40 mouse cellular contexts compared by ENCODE assay signal in genomic region chr4:107933239-107933638, GRCm38 (mm10). TPM values are rescaled to one million over a fixed set of nuclear protein-coding genes. Genes with fewer than 3 reads are reported as not detected.
"Had no signal": no experiment of that assay in that cellular context is flagged by ENCODE, and none has a peak within 500 bp of the region (broad histone marks: within the 10 kb centered on the region; RNA-seq: fewer than 3 reads in every experiment).

No protein-coding gene starts in this region.

- H3K9me3 ChIP-seq: limb, embryonic 10.5 days; limb, embryonic 12.5 days; limb, embryonic 13.5 days; limb, embryonic 15.5 days; liver, embryonic 12.5 days; liver, embryonic 13.5 days; liver, embryonic 15.5 days; lung, embryonic 15.5 days; megakaryocyte, embryonic 14.5 days; midbrain, embryonic 10.5 days; midbrain, embryonic 12.5 days; midbrain, embryonic 13.5 days; midbrain, embryonic 15.5 days had no signal

- DNase-seq: left cerebral cortex, postnatal 4 days; liver; liver, embryonic 13.5 days; liver, postnatal 0 days; lung, adult 18-20 months; lung, adult 2 months; lung, embryonic 14.5 days; lung, postnatal 10 days; lung, postnatal 14 days; lung, postnatal 36 days; lung, postnatal 4 days; midbrain, embryonic 14.5 days had no signal

- H3K4me2 ChIP-seq: limb, embryonic 12.5 days; limb, embryonic 13.5 days; limb, embryonic 15.5 days; liver, embryonic 11.5 days; liver, embryonic 12.5 days; liver, embryonic 13.5 days; liver, embryonic 15.5 days; lung, embryonic 14.5 days; lung, embryonic 15.5 days; midbrain, embryonic 11.5 days; midbrain, embryonic 12.5 days; midbrain, embryonic 13.5 days; midbrain, embryonic 15.5 days had no signal

- H3K4me1 ChIP-seq: limb, embryonic 10.5 days; limb, embryonic 12.5 days; limb, embryonic 13.5 days; limb, embryonic 15.5 days; midbrain, embryonic 10.5 days; midbrain, embryonic 12.5 days; midbrain, embryonic 13.5 days; midbrain, embryonic 15.5 days had no signal

- H3K27ac ChIP-seq: left cerebral cortex, adult 2 months; limb, embryonic 10.5 days; limb, embryonic 12.5 days; limb, embryonic 13.5 days; limb, embryonic 15.5 days; liver, embryonic 12.5 days; liver, embryonic 13.5 days; liver, embryonic 14.5 days; liver, embryonic 15.5 days; lung, embryonic 15.5 days; macrophage; midbrain, embryonic 10.5 days; midbrain, embryonic 12.5 days; midbrain, embryonic 13.5 days; midbrain, embryonic 15.5 days had no signal

- H3K4me3 ChIP-seq: left cerebral cortex, adult 2 months; limb, embryonic 10.5 days; limb, embryonic 12.5 days; limb, embryonic 13.5 days; limb, embryonic 15.5 days; liver, embryonic 12.5 days; liver, embryonic 13.5 days; liver, embryonic 15.5 days; lung, embryonic 15.5 days; megakaryocyte, embryonic 14.5 days; midbrain, embryonic 10.5 days; midbrain, embryonic 12.5 days; midbrain, embryonic 13.5 days; midbrain, embryonic 15.5 days; myocyte had no signal

- H3K36me3 ChIP-seq: limb, embryonic 10.5 days; limb, embryonic 12.5 days; limb, embryonic 13.5 days; limb, embryonic 15.5 days; liver, embryonic 12.5 days; liver, embryonic 13.5 days; liver, embryonic 15.5 days; lung, embryonic 15.5 days; midbrain, embryonic 10.5 days; midbrain, embryonic 12.5 days; midbrain, embryonic 13.5 days; midbrain, embryonic 15.5 days had no signal

- H3K27me3 ChIP-seq: limb, embryonic 12.5 days; limb, embryonic 13.5 days; limb, embryonic 15.5 days; liver, embryonic 12.5 days; liver, embryonic 13.5 days; liver, embryonic 15.5 days; lung, embryonic 15.5 days; midbrain, embryonic 12.5 days; midbrain, embryonic 13.5 days; midbrain, embryonic 15.5 days had no signal

- ATAC-seq: liver, embryonic 12.5 days; liver, postnatal 0 days; lung, postnatal 0 days; midbrain, embryonic 13.5 days; midbrain, embryonic 15.5 days; midbrain, embryonic 16.5 days had no signal

- H3K9ac ChIP-seq: limb, embryonic 12.5 days; limb, embryonic 13.5 days; limb, embryonic 15.5 days; liver, embryonic 12.5 days; liver, embryonic 13.5 days; liver, embryonic 14.5 days; liver, embryonic 15.5 days; liver, postnatal 0 days; lung, embryonic 14.5 days; lung, embryonic 15.5 days; midbrain, embryonic 12.5 days; midbrain, embryonic 13.5 days; midbrain, embryonic 15.5 days had no signal

RNA-seq across cellular contexts. Expression of gene Slc1a7, which starts 34.9 kb away (rescaled TPM):
- total RNA-seq: left cerebral cortex, postnatal 10 days; left cerebral cortex, postnatal 4 days; megakaryocyte progenitor cell, adult 5-6 weeks; megakaryocyte, adult 5-6 weeks; megakaryocyte-erythroid progenitor cell, adult 5-6 weeks; midbrain, postnatal 0 days; monocyte, adult 5-6 weeks had no signal
- polyA plus RNA-seq: limb, embryonic 10.5 days; limb, embryonic 11.5 days; limb, embryonic 12.5 days; limb, embryonic 13.5 days; liver, embryonic 11.5 days; liver, embryonic 12.5 days; liver, embryonic 13.5 days; liver, embryonic 15.5 days; liver, embryonic 16.5 days; liver, postnatal 0 days; macrophage; midbrain, embryonic 10.5 days; midbrain, embryonic 11.5 days; midbrain, embryonic 12.5 days; midbrain, embryonic 13.5 days; midbrain, embryonic 14.5 days; midbrain, embryonic 15.5 days; midbrain, embryonic 16.5 days had no signal
